Mouse (Mus musculus): ENCODE data around the gene Mettl13.

Mettl13 gene

GRCm38 (mm10) chr1:162532330-162532729 lies 16.0 kb downstream of the Mettl13 start:
- DNase-seq (ENCODE audit: low spot score) = no peak

- DNase-seq (ENCODE audit: low spot score) = no peak
These were observed 16.8 kb downstream of the Mettl13 start for GRCm38 (mm10) chr1:162531584-162531983.

GRCm38 (mm10) chr1:162530666-162531065 lies 17.7 kb downstream of the Mettl13 start:
- no peak for DNase-seq (ENCODE audit: low spot score)

GRCm38 (mm10) chr1:162529651-162530050 lies 18.7 kb downstream of the Mettl13 start:
- no peak for DNase-seq (ENCODE audit: low spot score)

GRCm38 (mm10) chr1:162515116-162515515 lies 33.2 kb downstream of the Mettl13 start:
- no peak for DNase-seq (ENCODE audit: low spot score)

GRCm38 (mm10) chr1:162510013-162510356 lies 38.4 kb downstream of the Mettl13 start:
- no peak for DNase-seq (ENCODE audit: low spot score)

GRCm38 (mm10) chr1:162509329-162510012 lies 38.9 kb downstream of the Mettl13 start:
- no peak for DNase-seq (ENCODE audit: low spot score)

- DNase-seq (ENCODE audit: low spot score) = no peak
These were observed 39.9 kb downstream of the Mettl13 start for GRCm38 (mm10) chr1:162508211-162509005.

- DNase-seq (ENCODE audit: low spot score) = no peak
These were observed 41.8 kb downstream of the Mettl13 start for GRCm38 (mm10) chr1:162506516-162506915.

GRCm38 (mm10) chr1:162505649-162506048 lies 42.7 kb downstream of the Mettl13 start:
- DNase-seq (ENCODE audit: low spot score) = no peak
